Mouse (Mus musculus): ENCODE results near the gene Nfya. TPM values are rescaled to one million over a fixed set of nuclear protein-coding genes. Genes with fewer than 3 reads are reported as not detected.

Nfya gene
- polyA plus RNA-seq, 1 experiment from 2014 or later = 3.5 TPM

DNA sequence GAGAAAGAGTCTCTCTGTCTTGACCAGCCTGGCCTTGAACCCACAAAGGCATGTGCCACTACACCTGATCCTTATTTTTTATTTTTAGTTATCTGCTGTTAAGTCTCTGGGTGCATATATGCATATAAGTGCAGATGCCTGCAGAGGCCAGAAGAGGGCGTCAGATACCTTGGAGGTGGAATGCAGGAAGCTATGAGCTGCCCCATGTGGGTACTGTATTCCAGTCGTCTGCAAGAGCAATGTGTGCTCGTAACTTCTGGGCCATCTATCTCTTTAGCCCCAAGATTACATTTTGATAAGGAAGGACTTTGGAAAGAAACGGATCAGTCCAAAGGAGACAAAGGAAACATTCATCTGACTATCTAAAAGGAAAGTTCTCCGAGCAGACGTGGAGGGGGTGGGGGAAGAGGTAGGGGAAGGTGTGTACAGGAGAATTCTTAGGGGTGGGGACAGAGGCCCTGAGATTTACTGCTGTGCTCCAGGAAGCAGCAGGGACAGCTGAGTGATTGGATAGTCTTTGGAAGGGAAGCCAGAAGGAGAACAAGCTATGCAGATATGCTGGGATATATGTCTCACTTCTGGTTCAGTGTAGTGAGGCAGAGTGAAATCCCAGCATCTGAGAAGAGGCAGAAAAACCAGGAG lies 24.1 kb upstream of the Nfya start:
- no peak overlapping the region for H3K4me3 ChIP-seq (ENCODE audit: low read depth, low read length)
- no peaks in the 10 kb centered on the region for H3K27me3 ChIP-seq (ENCODE audit: control insufficient read depth, insufficient read depth, low read length)
- no peak for TF ChIP-seq EP300 (optimal IDR thresholded peaks at IDR 0.05)
- peak; percentile 58 for TF ChIP-seq CTCF (IDR thresholded peaks at IDR 0.05; ENCODE audit: low read depth)
- ATAC-seq (ENCODE audit: low FRiP score, low TSS enrichment) (0 out of 2 replicates have a peak, but pooled peaks have one; percentile 28), DNase-seq (ENCODE audit: low spot score) (no peak)
- H3K36me3 ChIP-seq (ENCODE audit: control insufficient read depth, insufficient read depth, low read length) = no peaks in the 10 kb centered on the region
- H3K4me1 ChIP-seq (replicated peaks; ENCODE audit: control insufficient read depth, insufficient read depth) = peaks cover 5% of the 10 kb centered on the region
- no peak overlapping the region for H3K4me2 ChIP-seq (replicated peaks; ENCODE audit: low read depth)
- WGBS = 51% methylated on average over 6 of the region's 6 CpGs
- H3K9ac ChIP-seq (ENCODE audit: low read length) = no peak overlapping the region
- no peaks in the 10 kb centered on the region for H3K9me3 ChIP-seq (ENCODE audit: control insufficient read depth, low read length)
- no peak overlapping the region for H3K27ac ChIP-seq (replicated peaks)

DNA sequence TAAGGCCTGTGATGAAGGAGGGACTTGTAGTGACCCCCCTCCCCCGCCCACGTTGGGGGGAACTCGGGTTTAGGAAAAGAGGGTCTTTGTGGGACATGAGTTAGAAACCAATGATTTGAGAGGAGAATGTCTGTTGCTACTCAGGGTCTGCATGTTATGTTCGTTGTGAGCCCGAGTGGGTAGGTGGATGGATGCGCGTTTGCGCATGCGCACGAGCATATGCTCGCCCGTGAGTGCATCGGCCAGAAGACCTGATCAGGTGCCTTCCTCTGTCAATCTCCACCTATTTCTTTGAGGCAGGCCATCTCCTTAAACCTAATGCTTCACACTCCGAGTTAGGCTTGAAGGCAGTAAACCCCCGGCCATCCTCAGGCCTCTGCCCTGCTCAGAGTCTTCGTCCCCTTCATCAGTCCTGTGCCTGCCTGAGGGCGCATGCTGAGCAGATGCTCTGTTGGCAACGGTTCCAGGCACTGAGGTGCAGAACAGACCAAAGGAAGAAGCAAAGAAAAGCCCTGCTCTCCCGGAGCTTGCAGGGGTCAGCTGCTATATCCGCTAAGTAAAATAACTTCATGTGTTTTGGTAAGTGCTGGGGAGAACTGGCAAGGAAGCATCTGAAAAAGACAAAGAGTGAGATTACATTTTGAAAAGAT lies 23.4 kb upstream of the Nfya start:
- Histone ChIP-seq H3K4me1 (replicated peaks; ENCODE audit: control insufficient read depth, insufficient read depth) (peaks cover 5% of the 10 kb centered on the region), H3K27ac (replicated peaks) (no peak overlapping the region), H3K4me2 (replicated peaks; ENCODE audit: low read depth) (no peak overlapping the region), H3K4me3 (ENCODE audit: low read depth, low read length) (no peak overlapping the region), H3K9ac (ENCODE audit: low read length) (no peak overlapping the region), H3K27me3 (ENCODE audit: control insufficient read depth, insufficient read depth, low read length) (no peaks in the 10 kb centered on the region), H3K36me3 (ENCODE audit: control insufficient read depth, insufficient read depth, low read length) (no peaks in the 10 kb centered on the region), H3K9me3 (ENCODE audit: control insufficient read depth, low read length) (no peaks in the 10 kb centered on the region)
- WGBS = 69% methylated on average over 20 of the region's 20 CpGs
- TF ChIP-seq EP300 (optimal IDR thresholded peaks at IDR 0.05) = no peak
- no peak for TF ChIP-seq CTCF (IDR thresholded peaks at IDR 0.05; ENCODE audit: low read depth)
- DNase-seq (ENCODE audit: low spot score) = no peak
- ATAC-seq (ENCODE audit: low FRiP score, low TSS enrichment) = no peak

DNA sequence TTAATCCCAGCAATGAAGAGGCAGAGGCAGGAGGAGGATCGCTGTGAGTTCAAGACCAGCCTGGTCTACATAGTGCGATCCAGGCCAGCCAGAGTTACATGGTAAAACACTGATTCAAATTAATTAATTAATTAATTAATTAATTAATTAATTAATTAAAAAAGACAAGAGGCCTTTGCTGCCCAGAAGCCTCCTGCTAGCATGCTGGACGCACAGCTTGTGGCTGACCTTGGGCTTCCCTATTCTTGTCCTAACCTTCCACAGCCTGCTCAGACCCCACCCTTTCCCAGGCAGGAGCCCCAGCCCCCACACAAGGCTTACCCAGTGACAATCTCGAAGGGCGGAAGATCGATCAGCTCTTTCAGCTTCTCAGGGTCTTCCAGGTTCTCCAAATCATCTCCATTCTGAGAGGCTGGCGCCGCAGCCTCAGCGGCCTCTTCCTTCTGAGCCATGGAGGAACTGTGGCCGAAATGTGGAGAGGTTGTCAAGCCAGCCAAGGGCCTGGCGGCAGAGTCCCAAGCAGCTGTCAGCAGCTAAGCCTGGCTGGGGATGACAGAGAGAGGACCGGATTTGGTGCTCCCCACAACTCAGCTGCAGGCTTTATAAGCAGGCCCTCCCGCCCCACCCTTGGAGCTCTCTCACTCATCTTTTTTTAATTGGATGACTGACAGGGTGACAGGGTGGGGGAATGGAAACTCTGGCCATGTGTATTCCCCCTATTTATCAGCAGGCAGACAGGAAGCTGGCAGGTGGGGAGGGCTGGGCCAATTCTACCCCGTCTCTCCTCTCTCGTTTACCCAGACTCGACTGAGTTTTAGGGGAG lies 22.7 kb upstream of the Nfya start, which contains the start of gene Apobec2:
TSS of gene Apobec2 (minus strand) at position 773 of the 823 bp plus-strand sequence.
- Histone ChIP-seq H3K9me3 (ENCODE audit: control insufficient read depth, low read length) (no peaks in the 10 kb centered on the region), H3K27ac (replicated peaks) (0 out of 2 replicates have a peak within 1 kb of the TSS, but pooled peaks have one; percentile 45)
- no peak for TF ChIP-seq EP300 (optimal IDR thresholded peaks at IDR 0.05)
- TF ChIP-seq CTCF (IDR thresholded peaks at IDR 0.05; ENCODE audit: low read depth) = no peak

DNA sequence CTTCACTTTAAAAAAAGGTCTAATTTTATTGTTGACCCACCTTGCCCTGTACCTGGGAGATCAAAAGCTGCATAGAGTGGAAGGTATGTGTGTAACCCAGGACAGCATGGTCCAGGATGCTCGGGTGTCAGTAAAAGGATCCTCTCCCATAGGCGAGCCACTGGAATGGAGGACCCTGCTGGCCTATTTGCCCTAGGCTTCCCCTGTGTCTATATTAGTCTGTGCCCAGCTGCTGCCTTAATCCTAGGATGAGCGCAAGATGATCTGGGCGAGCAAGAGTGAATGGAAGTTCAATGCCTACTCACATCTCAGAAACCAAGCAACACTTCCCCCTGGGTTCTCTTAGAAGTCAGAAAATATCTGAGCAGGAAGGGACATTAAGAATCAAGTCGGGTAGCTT lies 21.3 kb upstream of the Nfya start:
- no peak for ATAC-seq (ENCODE audit: low FRiP score, low TSS enrichment)
- H3K27ac ChIP-seq (replicated peaks) = peak overlapping the region; percentile 30; the same call in 1 of the 2 replicates

More for the DNA sequence above, 22.7 kb upstream of the Nfya start, which contains the start of gene Apobec2:
- 43% methylated on average over 16 of the region's 16 CpGs for WGBS
- DNase-seq (ENCODE audit: low spot score) = no peak
- Histone ChIP-seq H3K27me3 (ENCODE audit: control insufficient read depth, insufficient read depth, low read length) (no peaks in the 10 kb centered on the region), H3K4me3 (ENCODE audit: low read depth, low read length) (no peak within 1 kb of the TSS), H3K4me2 (replicated peaks; ENCODE audit: low read depth) (no peak within 1 kb of the TSS; the same call in 1 of the 2 replicates), H3K4me1 (replicated peaks; ENCODE audit: control insufficient read depth, insufficient read depth) (peaks cover 5% of the 10 kb centered on the region), H3K36me3 (ENCODE audit: control insufficient read depth, insufficient read depth, low read length) (no peaks in the 10 kb centered on the region), H3K9ac (ENCODE audit: low read length) (no peak within 1 kb of the TSS)
- ATAC-seq (ENCODE audit: low FRiP score, low TSS enrichment) = no peak

DNA sequence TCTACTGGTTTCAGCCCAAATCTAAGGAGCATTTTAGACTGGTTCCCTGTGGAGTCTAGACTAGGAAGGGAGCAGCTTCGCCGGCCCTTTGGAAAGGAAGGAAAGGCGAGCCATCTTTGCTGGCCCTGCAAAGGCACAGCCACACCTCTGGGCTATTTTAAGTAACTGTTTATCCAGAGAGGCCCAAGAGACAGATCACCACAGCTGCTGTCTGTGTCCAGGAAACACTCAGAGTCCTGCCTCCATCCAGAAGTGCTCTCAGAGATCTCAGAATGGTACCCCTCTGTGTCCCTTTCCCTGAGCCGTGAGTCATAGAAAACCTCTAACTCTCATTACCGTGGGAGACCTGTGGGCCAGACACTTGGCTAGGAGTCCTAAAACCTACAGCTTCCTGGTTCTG lies 20.7 kb upstream of the Nfya start:
- peak; percentile 34; the same call in 1 of the 2 replicates for ATAC-seq (ENCODE audit: low FRiP score, low TSS enrichment)
- no peaks in the 10 kb centered on the region for H3K9me3 ChIP-seq (ENCODE audit: control insufficient read depth, low read length)
- H3K4me1 ChIP-seq (replicated peaks; ENCODE audit: control insufficient read depth, insufficient read depth) = peaks cover 5% of the 10 kb centered on the region
- H3K36me3 ChIP-seq (ENCODE audit: control insufficient read depth, insufficient read depth, low read length) = no peaks in the 10 kb centered on the region
- DNase-seq (ENCODE audit: low spot score) = no peak
- H3K27me3 ChIP-seq (ENCODE audit: control insufficient read depth, insufficient read depth, low read length) = no peaks in the 10 kb centered on the region
- H3K9ac ChIP-seq (ENCODE audit: low read length) = no peak overlapping the region
- no peak for TF ChIP-seq EP300 (optimal IDR thresholded peaks at IDR 0.05)
- TF ChIP-seq CTCF (IDR thresholded peaks at IDR 0.05; ENCODE audit: low read depth) = no peak
- H3K27ac ChIP-seq (replicated peaks) = peak overlapping the region; percentile 56
- H3K4me3 ChIP-seq (ENCODE audit: low read depth, low read length) = no peak overlapping the region
- 0 out of 2 replicates have a peak overlapping the region, but pooled peaks have one; percentile 3 for H3K4me2 ChIP-seq (replicated peaks; ENCODE audit: low read depth)
- 17% methylated on average over 5 of the region's 5 CpGs for WGBS

More for the DNA sequence above, 21.3 kb upstream of the Nfya start:
- 67% methylated on average over 5 of the region's 5 CpGs for WGBS
- H3K36me3 ChIP-seq (ENCODE audit: control insufficient read depth, insufficient read depth, low read length) = no peaks in the 10 kb centered on the region
- H3K9ac ChIP-seq (ENCODE audit: low read length) = no peak overlapping the region
- H3K4me3 ChIP-seq (ENCODE audit: low read depth, low read length) = no peak overlapping the region
- H3K4me1 ChIP-seq (replicated peaks; ENCODE audit: control insufficient read depth, insufficient read depth) = peaks cover 5% of the 10 kb centered on the region
- H3K4me2 ChIP-seq (replicated peaks; ENCODE audit: low read depth) = no peak overlapping the region
- TF ChIP-seq CTCF (IDR thresholded peaks at IDR 0.05; ENCODE audit: low read depth) = no peak
- TF ChIP-seq EP300 (optimal IDR thresholded peaks at IDR 0.05) = no peak
- H3K9me3 ChIP-seq (ENCODE audit: control insufficient read depth, low read length) = no peaks in the 10 kb centered on the region
- no peaks in the 10 kb centered on the region for H3K27me3 ChIP-seq (ENCODE audit: control insufficient read depth, insufficient read depth, low read length)
- DNase-seq (ENCODE audit: low spot score) = no peak
